Mouse (Mus musculus): ENCODE measurements around the gene Fbp1.

GRCm38 (mm10) chr13:62863771-62864170 is 24.3 kb downstream of the Fbp1 start:
- TF ChIP-seq CTCF (IDR thresholded peaks at IDR 0.05; ENCODE audit: insufficient read depth, low read depth, low read length) (no peak), POLR2A (IDR thresholded peaks at IDR 0.05; ENCODE audit: insufficient read depth, low read depth, low read length) (no peak)
